Comparison of ENCODE assay signal across 8 mouse cellular contexts in genomic region chrX:166238831-166239460, GRCm38 (mm10). TPM values are rescaled to one million over a fixed set of nuclear protein-coding genes. Genes with fewer than 3 reads are reported as not detected.
A peak's percentile ranks its signal among the peaks of the same experiment; 100 is the strongest.
DNase-seq lines count a peak whose midpoint lies in the region; ATAC-seq and TF ChIP-seq lines count a peak whose summit lies in the region.

Gene Gpm6b (plus strand): TSS chrX:166238911.

- DNase-seq in CD4-positive helper T cell, adult 2 months (ENCODE audit: low read depth, low spot score), result peak; percentile 22
- peak; percentile 46 to 48 for DNase-seq in adrenal gland, postnatal 36 days
- peak; percentile 44 for DNase-seq in embryonic facial prominence, embryonic 14.5 days (ENCODE audit: low spot score)
- DNase-seq in liver, adult 2 months (ENCODE audit: extremely low read depth, low read depth, low spot score), result no peak

- H3ac ChIP-seq in myocyte (ENCODE audit: control insufficient read depth, insufficient read length), result peak within 1 kb of the TSS; percentile 43

- TF ChIP-seq CTCF in liver, adult 2 months (IDR thresholded peaks at IDR 0.05; ENCODE audit: low read depth, low read length), result no peak
- TF ChIP-seq CTCF in testis, adult 2 months (IDR thresholded peaks at IDR 0.05; ENCODE audit: control insufficient read depth, insufficient read depth, insufficient replicate concordance, low read depth, low read length), result no peak

- H3K27ac ChIP-seq in embryonic facial prominence, embryonic 14.5 days (replicated peaks; ENCODE audit: low read depth, low read length), result no peak within 1 kb of the TSS
- no peak within 1 kb of the TSS for H3K27ac ChIP-seq in heart, embryonic 14.5 days (replicated peaks in 1 of 2; ENCODE audit: control insufficient read depth in 1 of 2, insufficient read depth in 1 of 2, low read depth in 2 of 2, low read length in 2 of 2)
- no peak within 1 kb of the TSS for H3K27ac ChIP-seq in kidney, embryonic 15.5 days
- H3K27ac ChIP-seq in liver, adult 2 months (replicated peaks; ENCODE audit: insufficient read depth, low read depth, low read length), result no peak within 1 kb of the TSS
- peak within 1 kb of the TSS; percentile 54 for H3K27ac ChIP-seq in testis, adult 2 months (ENCODE audit: control insufficient read depth, insufficient read depth, low read depth, low read length)

- ATAC-seq in embryonic facial prominence, embryonic 14.5 days (ENCODE audit: low read depth), result peak; percentile 94
- peak; percentile 81 for ATAC-seq in heart, embryonic 14.5 days (ENCODE audit: insufficient number of reproducible peaks, insufficient read depth, low FRiP score, low read depth)
- ATAC-seq in kidney, embryonic 15.5 days (replicated peaks; ENCODE audit: low FRiP score), result peak; percentile 96

- TF ChIP-seq POLR2A in liver, adult 2 months (IDR thresholded peaks at IDR 0.05; ENCODE audit: extremely low read depth, insufficient read depth, low read length), result no peak
- peak; percentile 18 for TF ChIP-seq POLR2A in myocyte (IDR thresholded peaks at IDR 0.05; ENCODE audit: insufficient read length, low read depth)
- TF ChIP-seq POLR2A in testis, adult 2 months (IDR thresholded peaks at IDR 0.05; ENCODE audit: control insufficient read depth, low read depth, low read length), result no peak

- H3K9me3 ChIP-seq in embryonic facial prominence, embryonic 14.5 days (ENCODE audit: control insufficient read depth, low read length), result no peaks in the 10 kb centered on the region
- no peaks in the 10 kb centered on the region for H3K9me3 ChIP-seq in heart, embryonic 14.5 days (ENCODE audit: control insufficient read depth, low read length)
- H3K9me3 ChIP-seq in kidney, embryonic 15.5 days (replicated peaks), result no peaks in the 10 kb centered on the region

- H3K79me2 ChIP-seq in liver, adult 2 months (ENCODE audit: control insufficient read depth, insufficient read depth, low read length), result no peaks in the 10 kb centered on the region
- no peaks in the 10 kb centered on the region for H3K79me2 ChIP-seq in myocyte (ENCODE audit: control insufficient read depth, insufficient read depth)

- H3K27me3 ChIP-seq in embryonic facial prominence, embryonic 14.5 days (replicated peaks; ENCODE audit: control insufficient read depth, insufficient read depth, low read length), result peaks cover 30% of the 10 kb centered on the region
- peaks cover 10% of the 10 kb centered on the region for H3K27me3 ChIP-seq in heart, embryonic 14.5 days (ENCODE audit: control insufficient read depth, insufficient read depth, low read length)
- peaks cover 62% of the 10 kb centered on the region for H3K27me3 ChIP-seq in kidney, embryonic 15.5 days
- H3K27me3 ChIP-seq in liver, adult 2 months (ENCODE audit: control insufficient read depth, insufficient read depth, low read length), result peaks cover 4% of the 10 kb centered on the region; the same call in 1 of the 2 replicates
- no peaks in the 10 kb centered on the region for H3K27me3 ChIP-seq in myocyte (ENCODE audit: control insufficient read depth, insufficient read depth, insufficient read length)
- H3K27me3 ChIP-seq in testis, adult 2 months (ENCODE audit: control insufficient read depth, insufficient read depth, low read length), result no peaks in the 10 kb centered on the region

- peak within 1 kb of the TSS; percentile 64 for H3K9ac ChIP-seq in embryonic facial prominence, embryonic 14.5 days (ENCODE audit: low read depth, low read length)
- peak within 1 kb of the TSS; percentile 64 for H3K9ac ChIP-seq in heart, embryonic 14.5 days (ENCODE audit: low read length)
- H3K9ac ChIP-seq in kidney, embryonic 15.5 days, result peak within 1 kb of the TSS; percentile 45
- H3K9ac ChIP-seq in liver, adult 2 months (ENCODE audit: low read depth, low read length), result peak within 1 kb of the TSS; percentile 57

- peak within 1 kb of the TSS; percentile 91 for H3K4me2 ChIP-seq in embryonic facial prominence, embryonic 14.5 days (ENCODE audit: low read depth, low read length)
- H3K4me2 ChIP-seq in heart, embryonic 14.5 days (ENCODE audit: low read length), result peak within 1 kb of the TSS; percentile 94
- peak within 1 kb of the TSS; percentile 90 for H3K4me2 ChIP-seq in kidney, embryonic 15.5 days
- peak within 1 kb of the TSS; percentile 73 for H3K4me2 ChIP-seq in myocyte (ENCODE audit: low read depth)

- no peaks in the 10 kb centered on the region for H3K36me3 ChIP-seq in embryonic facial prominence, embryonic 14.5 days (ENCODE audit: control insufficient read depth, insufficient read depth, low read length)
- no peaks in the 10 kb centered on the region for H3K36me3 ChIP-seq in heart, embryonic 14.5 days (ENCODE audit: control insufficient read depth, insufficient read depth, low read length)
- no peaks in the 10 kb centered on the region for H3K36me3 ChIP-seq in kidney, embryonic 15.5 days
- H3K36me3 ChIP-seq in liver, adult 2 months (ENCODE audit: control insufficient read depth, insufficient read depth, low read length), result no peaks in the 10 kb centered on the region
- no peaks in the 10 kb centered on the region for H3K36me3 ChIP-seq in myocyte (ENCODE audit: control insufficient read depth, insufficient read depth)
- H3K36me3 ChIP-seq in testis, adult 2 months (ENCODE audit: control insufficient read depth, insufficient read depth, low read length), result no peaks in the 10 kb centered on the region

- WGBS in embryonic facial prominence, embryonic 14.5 days, result 33% methylated on average over 20 of the region's 63 CpGs
- WGBS in heart, embryonic 14.5 days, result 23% methylated on average over 52 of the region's 63 CpGs
- WGBS in kidney, embryonic 15.5 days, result 25% methylated on average over 52 of the region's 63 CpGs
- WGBS in liver, adult 2 months, result 1% methylated on average over 54 of the region's 63 CpGs

- peak within 1 kb of the TSS; percentile 52 for H3K4me3 ChIP-seq in embryonic facial prominence, embryonic 14.5 days (ENCODE audit: low read depth, low read length)
- H3K4me3 ChIP-seq in heart, embryonic 14.5 days (ENCODE audit: control insufficient read depth in 1 of 2, insufficient read depth in 1 of 2, low read depth in 1 of 2, low read length in 2 of 2), result peak within 1 kb of the TSS; percentile 52 to 55
- H3K4me3 ChIP-seq in kidney, embryonic 15.5 days (replicated peaks), result peak within 1 kb of the TSS; percentile 57
- peak within 1 kb of the TSS; percentile 58 for H3K4me3 ChIP-seq in liver, adult 2 months (ENCODE audit: insufficient read depth, low read depth, low read length)
- H3K4me3 ChIP-seq in myocyte, result peak within 1 kb of the TSS; percentile 7
- peak within 1 kb of the TSS; percentile 66 for H3K4me3 ChIP-seq in testis, adult 2 months (ENCODE audit: control insufficient read depth, low read depth, low read length)

- no peaks in the 10 kb centered on the region for H3K4me1 ChIP-seq in embryonic facial prominence, embryonic 14.5 days (ENCODE audit: control insufficient read depth, insufficient read depth, low read length)
- no peaks in the 10 kb centered on the region; a peak in 1 of 4 replicates for H3K4me1 ChIP-seq in heart, embryonic 14.5 days (ENCODE audit: control insufficient read depth in 2 of 2, insufficient read depth in 2 of 2, low read length in 2 of 2)
- H3K4me1 ChIP-seq in kidney, embryonic 15.5 days, result no peaks in the 10 kb centered on the region
- peaks cover 3% of the 10 kb centered on the region; the same call in 1 of the 2 replicates for H3K4me1 ChIP-seq in liver, adult 2 months (ENCODE audit: control insufficient read depth, insufficient read depth, low read length)
- peaks cover 9% of the 10 kb centered on the region for H3K4me1 ChIP-seq in testis, adult 2 months (ENCODE audit: control insufficient read depth, insufficient read depth, low read length)

TF ChIP-seq in myocyte, 11 proteins besides CTCF, POLR2A, EP300 and RAD21:
- no peak for TF ChIP-seq TCF12 (IDR thresholded peaks at IDR 0.05; ENCODE audit: insufficient read depth, poor library complexity, severe bottlenecking)

RNA-seq across cellular contexts. Expression of gene Gpm6b, which starts in this region (rescaled TPM):
- 1 to 10 TPM; 6.0 to 6.9 TPM for total RNA-seq in adrenal gland, postnatal 36 days (2021)
- polyA plus RNA-seq in embryonic facial prominence, embryonic 14.5 days (2014; fragmentation: Nextera tagmentation; extraction: Ambion mirVana), result 30.3 and 31.9 TPM in 2 replicates
- 5.2 and 6.0 TPM in 2 replicates for polyA plus RNA-seq in heart, embryonic 14.5 days (2014; fragmentation: Nextera tagmentation; extraction: Ambion mirVana)
- 21.1 and 24.1 TPM in 2 replicates for polyA plus RNA-seq in kidney, embryonic 15.5 days (2015; fragmentation: Nextera tagmentation; extraction: Ambion mirVana)
- total RNA-seq in liver, adult 2 months (2014; rRNA removed), result 1.3 and 1.6 TPM in 2 replicates
- polyA plus RNA-seq in liver, adult 2 months (2012; rRNA removed), result 0.24 and 0.34 TPM in 2 replicates
- polyA plus RNA-seq in myocyte (2012; fragmentation: generic; extraction: Trizol), result 3.7 TPM
- polyA plus RNA-seq in testis, adult 2 months (2012; rRNA removed), result 9.5 and 12.8 TPM in 2 replicates

Comparison
In these comparisons a context has a peak if more than half of its experiments do, and no peak if none do; other contexts are left out.
1. H3K4me3 ChIP-seq: peak in every context shown above with its lines; median percentile 66 in testis, adult 2 months; 58 in liver, adult 2 months; 57 in kidney, embryonic 15.5 days; 54 in heart, embryonic 14.5 days; 52 in embryonic facial prominence, embryonic 14.5 days; 7 in myocyte.